Mouse (Mus musculus): ENCODE results near the gene Rxfp4.
"Not testable (repeated sequence)": the region's sequence is repeated elsewhere in the genome, so short reads cannot be mapped to it uniquely, and the experiment has no call there.

Rxfp4 gene

GRCm38 (mm10) chr3:88609066-88609465 lies 43.9 kb downstream of the Rxfp4 start:
- DNase-seq (ENCODE audit: low spot score), result no peak

GRCm38 (mm10) chr3:88607758-88608138 lies 45.2 kb downstream of the Rxfp4 start:
- DNase-seq (ENCODE audit: low spot score), result no peak

GRCm38 (mm10) chr3:88607065-88607757 lies 45.7 kb downstream of the Rxfp4 start:
- peak; percentile 76 for DNase-seq (ENCODE audit: low spot score)

DNA sequence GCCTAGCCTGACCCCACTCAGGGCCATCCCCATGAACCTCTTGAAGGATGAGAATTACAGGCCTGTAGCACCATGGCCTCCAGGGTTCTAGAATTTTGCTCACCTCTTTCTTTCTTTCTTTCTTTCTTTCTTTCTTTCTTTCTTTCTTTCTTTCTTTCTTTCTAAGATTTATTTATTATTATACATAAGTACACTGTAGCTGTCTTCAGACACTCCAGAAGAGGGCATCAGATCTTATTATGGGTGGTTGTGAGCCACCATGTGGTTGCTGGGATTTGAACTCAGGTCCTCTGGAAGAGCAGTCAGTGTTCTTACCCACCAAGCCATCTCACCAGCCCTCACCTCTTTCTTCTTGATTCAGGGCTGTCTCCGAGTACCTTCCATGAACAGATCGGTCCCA lies 47.3 kb downstream of the Rxfp4 start, which contains the start of gene Arhgef2:
Arhgef2 (plus strand) TSS at position 301 of the 400 bp plus-strand sequence.
- DNase-seq (ENCODE audit: low spot score), result not testable (repeated sequence)

DNA sequence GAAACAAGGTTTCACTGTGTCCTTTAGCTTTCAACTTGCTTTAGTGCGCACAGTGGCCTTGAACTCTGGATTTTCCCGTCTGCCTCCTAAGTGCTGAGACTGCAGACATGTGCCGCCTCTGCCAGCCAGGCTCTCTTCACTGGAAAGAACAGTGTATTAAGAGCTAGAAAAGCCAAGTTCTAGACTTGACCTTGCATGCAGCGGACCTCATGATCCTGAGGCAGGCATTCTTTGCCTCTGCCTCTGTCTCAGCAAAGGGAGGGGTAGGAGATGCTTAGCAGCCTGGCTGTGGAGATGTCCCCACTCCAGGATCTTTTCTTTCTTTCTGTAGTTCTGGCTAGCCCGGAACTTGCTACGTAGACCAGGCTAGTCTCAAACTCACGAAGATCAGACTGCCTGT lies 48.1 kb downstream of the Rxfp4 start:
- no peak for DNase-seq (ENCODE audit: low spot score)

GRCm38 (mm10) chr3:88603714-88604161 lies 49.2 kb downstream of the Rxfp4 start:
- DNase-seq (ENCODE audit: low spot score), result no peak

- DNase-seq (ENCODE audit: low spot score), result no peak
Measured at GRCm38 (mm10) chr3:88602466-88602865, 50.5 kb downstream of the Rxfp4 start.

All from testis, postnatal 14 days (tissue).